Mouse (Mus musculus) embryonic facial prominence, embryonic 12.5 days (tissue): ENCODE measurements around the gene Zfhx2. TPM values are rescaled to one million over a fixed set of nuclear protein-coding genes. Genes with fewer than 3 reads are reported as not detected.

ENCODE experiments used
- ATAC-seq: fragments of 200-750 bp; cut with Nextera tagmentation; 2 replicates; pipeline ENCODE4 v1.8.0; 2017; ENCODE audit not compliant: insufficient number of reproducible peaks, insufficient read depth, low FRiP score, low TSS enrichment
- H3K27ac ChIP-seq: fragments of 300-500 bp; sonication (generic); 2 replicates; pipeline ENCODE4 v1.5.1; 2016; ENCODE audit warnings: mild to moderate bottlenecking
- H3K27me3 ChIP-seq: fragments of 300-500 bp; sonication (generic); 2 replicates; pipeline ENCODE4 v1.6.1; 2016; ENCODE audit warnings: mild to moderate bottlenecking, moderate library complexity
- H3K36me3 ChIP-seq: fragments of 300-500 bp; sonication (generic); 2 replicates; pipeline ENCODE4 v1.6.1; 2016; ENCODE audit warnings: mild to moderate bottlenecking
- H3K4me1 ChIP-seq: fragments of 300-500 bp; sonication (generic); 2 replicates; pipeline ENCODE4 v1.6.1; 2016
- H3K4me2 ChIP-seq: fragments of 300-500 bp; sonication (generic); replicated peaks from 2 replicates; pipeline ENCODE4 v1.6.1; 2016; ENCODE audit warnings: mild to moderate bottlenecking, moderate library complexity
- H3K4me3 ChIP-seq: fragments of 300-500 bp; sonication (generic); 2 replicates; pipeline ENCODE4 v1.5.1; 2016; ENCODE audit warnings: mild to moderate bottlenecking
- H3K9ac ChIP-seq: fragments of 300-500 bp; sonication (generic); 2 replicates; pipeline ENCODE4 v1.6.1; 2016; ENCODE audit warnings: mild to moderate bottlenecking, moderate library complexity
- H3K9me3 ChIP-seq: fragments of 300-500 bp; sonication (generic); 2 replicates; pipeline ENCODE4 v1.6.1; 2016; ENCODE audit warnings: mild to moderate bottlenecking, moderate library complexity
- WGBS: fragments of 180-500 bp; shearing (Covaris S2); methylation state at CpG from one replicate; pipeline ENCODE4 v1.1.7; 2016; 5-methylcytosine and 5-hydroxymethylcytosine counted together
- polyA plus RNA-seq: library from polyadenylated mRNA; unstranded; fragments of >200 nt; fragmentation: Nextera tagmentation; extraction: Ambion mirVana; gene quantifications from 2 replicates; pipeline ENCODE4 v1.2.1, GENCODE M21; 2016

Zfhx2 gene
- polyA plus RNA-seq, 1 experiment from 2014 or later: 7.9 TPM

GRCm38 (mm10) chr14:55027653-55028052 is 64.5 kb downstream of the Zfhx2 start:
- H3K9ac ChIP-seq: no peak overlapping the region
- H3K4me3 ChIP-seq: no peak overlapping the region
- no peak for ATAC-seq
- no peaks in the 10 kb centered on the region for H3K27me3 ChIP-seq
- 18% methylated on average over 6 of the region's 6 CpGs for WGBS
- peaks cover 29% of the 10 kb centered on the region for H3K36me3 ChIP-seq
- H3K4me1 ChIP-seq: peaks cover 20% of the 10 kb centered on the region
- no peaks in the 10 kb centered on the region for H3K9me3 ChIP-seq
- peak overlapping the region; percentile 50; the same call in 1 of the 2 replicates for H3K27ac ChIP-seq
- 0 out of 2 replicates have a peak overlapping the region, but pooled peaks have one; percentile 36 for H3K4me2 ChIP-seq

- 14% methylated on average over 5 of the region's 5 CpGs for WGBS
- H3K4me3 ChIP-seq: no peak overlapping the region
- H3K27me3 ChIP-seq: no peaks in the 10 kb centered on the region
- no peak overlapping the region for H3K9ac ChIP-seq
- H3K4me2 ChIP-seq: no peak overlapping the region
- ATAC-seq: no peak
- H3K27ac ChIP-seq: peak overlapping the region; percentile 50; the same call in 1 of the 2 replicates
- H3K9me3 ChIP-seq: no peaks in the 10 kb centered on the region
- H3K36me3 ChIP-seq: peaks cover 33% of the 10 kb centered on the region
- H3K4me1 ChIP-seq: peaks cover 20% of the 10 kb centered on the region
These were observed 64.9 kb downstream of the Zfhx2 start for GRCm38 (mm10) chr14:55027251-55027650.

GRCm38 (mm10) chr14:55025527-55025926 is 66.6 kb downstream of the Zfhx2 start:
- no peak overlapping the region for H3K4me2 ChIP-seq
- WGBS: 82% methylated on average over 5 of the region's 5 CpGs
- peaks cover 20% of the 10 kb centered on the region for H3K4me1 ChIP-seq
- no peaks in the 10 kb centered on the region for H3K9me3 ChIP-seq
- no peak overlapping the region for H3K4me3 ChIP-seq
- H3K27ac ChIP-seq: no peak overlapping the region
- H3K27me3 ChIP-seq: no peaks in the 10 kb centered on the region
- H3K36me3 ChIP-seq: peaks cover 49% of the 10 kb centered on the region
- no peak overlapping the region for H3K9ac ChIP-seq
- ATAC-seq: no peak

- 60% methylated on average over 7 of the region's 7 CpGs for WGBS
- Histone ChIP-seq H3K36me3 (peaks cover 54% of the 10 kb centered on the region), H3K9me3 (no peaks in the 10 kb centered on the region), H3K4me3 (no peak overlapping the region), H3K27ac (no peak overlapping the region), H3K4me2 (no peak overlapping the region), H3K4me1 (peaks cover 20% of the 10 kb centered on the region), H3K27me3 (no peaks in the 10 kb centered on the region), H3K9ac (no peak overlapping the region)
- ATAC-seq: no peak
These were observed 67.9 kb downstream of the Zfhx2 start for GRCm38 (mm10) chr14:55024236-55024635.

- no peak overlapping the region for H3K4me2 ChIP-seq
- ATAC-seq: no peak
- H3K4me1 ChIP-seq: peaks cover 9% of the 10 kb centered on the region
- no peak overlapping the region for H3K9ac ChIP-seq
- H3K9me3 ChIP-seq: no peaks in the 10 kb centered on the region
- WGBS: 91% methylated on average over 15 of the region's 15 CpGs
- no peak overlapping the region for H3K27ac ChIP-seq
- no peaks in the 10 kb centered on the region for H3K27me3 ChIP-seq
- no peak overlapping the region for H3K4me3 ChIP-seq
- peaks cover 59% of the 10 kb centered on the region for H3K36me3 ChIP-seq
These were observed 69.1 kb downstream of the Zfhx2 start for GRCm38 (mm10) chr14:55023011-55023410.

GRCm38 (mm10) chr14:55020394-55020793 is 71.7 kb downstream of the Zfhx2 start:
- 92% methylated on average over 9 of the region's 9 CpGs for WGBS
- Histone ChIP-seq H3K27ac (no peak overlapping the region), H3K4me3 (no peak overlapping the region), H3K27me3 (no peaks in the 10 kb centered on the region), H3K9ac (no peak overlapping the region), H3K9me3 (no peaks in the 10 kb centered on the region), H3K4me1 (no peaks in the 10 kb centered on the region), H3K4me2 (no peak overlapping the region), H3K36me3 (peaks cover 63% of the 10 kb centered on the region)
- no peak for ATAC-seq

- no peak overlapping the region for H3K27ac ChIP-seq
- H3K27me3 ChIP-seq: no peaks in the 10 kb centered on the region
- no peaks in the 10 kb centered on the region for H3K4me1 ChIP-seq
- no peak overlapping the region for H3K4me3 ChIP-seq
- 90% methylated on average over 16 of the region's 16 CpGs for WGBS
- H3K36me3 ChIP-seq: peaks cover 32% of the 10 kb centered on the region
- no peak for ATAC-seq
- H3K9ac ChIP-seq: no peak overlapping the region
- no peak overlapping the region for H3K4me2 ChIP-seq
- no peaks in the 10 kb centered on the region for H3K9me3 ChIP-seq
These were observed 75.2 kb downstream of the Zfhx2 start for GRCm38 (mm10) chr14:55016876-55017275.

- H3K9me3 ChIP-seq: no peaks in the 10 kb centered on the region
- WGBS: under 1% methylated on average over 17 of the region's 17 CpGs
- H3K4me2 ChIP-seq: peak overlapping the region; percentile 79
- H3K27ac ChIP-seq: peak overlapping the region; percentile 78
- peaks cover 22% of the 10 kb centered on the region for H3K36me3 ChIP-seq
- no peaks in the 10 kb centered on the region for H3K27me3 ChIP-seq
- peak overlapping the region; percentile 66 for H3K9ac ChIP-seq
- no peaks in the 10 kb centered on the region for H3K4me1 ChIP-seq
- peak overlapping the region; percentile 70 for H3K4me3 ChIP-seq
- peak; percentile 54 for ATAC-seq
These were observed 76.4 kb downstream of the Zfhx2 start for GRCm38 (mm10) chr14:55015767-55016111.

- Histone ChIP-seq H3K27ac (peak within 1 kb of the TSS; percentile 94), H3K27me3 (no peaks in the 10 kb centered on the region), H3K36me3 (peaks cover 17% of the 10 kb centered on the region; the same call in 1 of the 2 replicates), H3K9ac (peak within 1 kb of the TSS; percentile 66), H3K4me3 (peak within 1 kb of the TSS; percentile 70), H3K9me3 (no peaks in the 10 kb centered on the region), H3K4me2 (peak within 1 kb of the TSS; percentile 79), H3K4me1 (no peaks in the 10 kb centered on the region)
- peak; percentile 93 for ATAC-seq
- under 1% methylated on average over 36 of the region's 36 CpGs for WGBS
These were observed 76.9 kb downstream of the Zfhx2 start, which contains the start of gene Ngdn for GRCm38 (mm10) chr14:55014991-55015766. Gene Ngdn (plus strand): TSS chr14:55015454.

GRCm38 (mm10) chr14:55014591-55014990 is 77.5 kb downstream of the Zfhx2 start:
- Histone ChIP-seq H3K36me3 (peaks cover 17% of the 10 kb centered on the region; the same call in 1 of the 2 replicates), H3K9me3 (no peaks in the 10 kb centered on the region), H3K4me2 (peak overlapping the region; percentile 56), H3K4me3 (peak overlapping the region; percentile 70), H3K27ac (peak overlapping the region; percentile 94), H3K27me3 (no peaks in the 10 kb centered on the region), H3K9ac (peak overlapping the region; percentile 62), H3K4me1 (no peaks in the 10 kb centered on the region)
- WGBS: under 1% methylated on average over 27 of the region's 27 CpGs
- ATAC-seq: peak; percentile 55

- H3K27me3 ChIP-seq: no peaks in the 10 kb centered on the region
- no peak overlapping the region for H3K4me3 ChIP-seq
- H3K9me3 ChIP-seq: no peaks in the 10 kb centered on the region
- no peak overlapping the region for H3K9ac ChIP-seq
- 60% methylated on average over 4 of the region's 4 CpGs for WGBS
- H3K4me2 ChIP-seq: no peak overlapping the region
- no peak for ATAC-seq
- no peaks in the 10 kb centered on the region for H3K36me3 ChIP-seq
- no peaks in the 10 kb centered on the region for H3K4me1 ChIP-seq
- no peak overlapping the region for H3K27ac ChIP-seq
These were observed 81.0 kb downstream of the Zfhx2 start for GRCm38 (mm10) chr14:55011116-55011515.
